1 mouse cellular context compared by ENCODE assay signal in the genomic region with DNA sequence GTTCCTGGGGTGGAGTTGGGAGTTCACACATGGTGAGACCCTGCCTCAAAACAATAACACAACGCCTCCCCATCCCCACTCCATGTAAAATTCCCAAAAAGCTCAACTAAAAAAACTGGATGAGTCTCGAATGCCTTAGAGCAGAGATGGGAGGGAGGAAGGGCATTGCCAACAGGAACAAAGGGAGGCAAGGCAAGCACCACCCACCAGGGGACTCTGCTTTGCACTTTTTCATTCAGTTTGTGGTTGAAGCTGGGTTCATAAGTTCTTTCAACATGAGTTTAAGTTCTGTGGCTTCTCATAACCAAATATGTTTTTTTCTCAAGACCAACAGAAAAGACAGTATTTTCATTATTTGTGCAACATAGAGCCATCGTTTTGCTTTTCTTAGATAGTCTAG.
TF ChIP-seq lines count a peak whose summit lies in the region.

No protein-coding gene starts in this region.

TF ChIP-seq in CH12.LX, 34 proteins besides CTCF, POLR2A, EP300 and RAD21 (continued from another document):
- no peak for TF ChIP-seq MYC (IDR thresholded peaks at IDR 0.05; ENCODE audit: low read depth, low read length)
- TF ChIP-seq JUN (IDR thresholded peaks at IDR 0.05; ENCODE audit: insufficient read depth, low read depth, low read length), result no peak
- TF ChIP-seq MAX (IDR thresholded peaks at IDR 0.05; ENCODE audit: low read length), result no peak
- no peak for TF ChIP-seq POLR2AphosphoS2 (IDR thresholded peaks at IDR 0.05; ENCODE audit: low read depth, low read length)
- no peak for TF ChIP-seq TBP (conservative IDR thresholded peaks at IDR 0.05; ENCODE audit: low read depth, low read length)
- TF ChIP-seq CHD1 (IDR thresholded peaks at IDR 0.05; ENCODE audit: low read depth, low read length), result no peak
TF ChIP-seq in CH12.LX: peak in this region for 0.
